Mouse (Mus musculus) liver, embryonic 13.5 days (tissue): Measurements from ENCODE around the gene Htr3b. TPM values are rescaled to one million over a fixed set of nuclear protein-coding genes. Genes with fewer than 3 reads are reported as not detected.

Source experiments
- ATAC-seq: fragments of 200-750 bp; cut with Nextera tagmentation; 2 replicates; pipeline ENCODE4 v1.8.0; 2017; ENCODE audit warnings: low read depth, mild to moderate bottlenecking, moderate number of reproducible peaks, moderate library complexity
- DNase-seq: peaks from one replicate; pipeline ENCODE4 v3.0.0; 2022
- H3K27ac ChIP-seq: fragments of 300-500 bp; sonication (generic); 2 replicates; pipeline ENCODE4 v1.5.1; 2015; ENCODE audit warnings: moderate library complexity, mild to moderate bottlenecking, inconsistent platforms
- H3K27me3 ChIP-seq: fragments of 300-500 bp; sonication (generic); 2 replicates; pipeline ENCODE4 v1.6.1; 2015; ENCODE audit warnings: mild to moderate bottlenecking, inconsistent platforms
- H3K36me3 ChIP-seq: fragments of 300-500 bp; sonication (generic); 2 replicates; pipeline ENCODE4 v1.6.1; 2015; ENCODE audit warnings: mild to moderate bottlenecking, inconsistent platforms
- H3K4me1 ChIP-seq: fragments of 300-500 bp; sonication (generic); replicated peaks from 2 replicates; pipeline ENCODE4 v1.6.1; 2015; ENCODE audit warnings: inconsistent platforms
- H3K4me2 ChIP-seq: fragments of 300-500 bp; sonication (generic); 2 replicates; pipeline ENCODE4 v1.6.1; 2015; ENCODE audit warnings: inconsistent platforms, mild to moderate bottlenecking, moderate library complexity
- H3K4me3 ChIP-seq: fragments of 300-500 bp; sonication (generic); replicated peaks from 2 replicates; pipeline ENCODE4 v1.5.1; 2015; ENCODE audit warnings: mild to moderate bottlenecking, inconsistent platforms
- H3K9ac ChIP-seq: fragments of 300-500 bp; sonication (generic); 2 replicates; pipeline ENCODE4 v1.6.1; 2015; ENCODE audit warnings: mild to moderate bottlenecking, inconsistent platforms
- H3K9me3 ChIP-seq: fragments of 300-500 bp; sonication (generic); replicated peaks from 2 replicates; pipeline ENCODE4 v1.6.1; 2016; ENCODE audit warnings: inconsistent platforms
- WGBS: fragments of 180-500 bp; shearing (Covaris S2); methylation state at CpG from one replicate; pipeline ENCODE4 v1.1.7; 2015; ENCODE audit not compliant: insufficient replicate concordance; 5-methylcytosine and 5-hydroxymethylcytosine counted together
- polyA plus RNA-seq: library from polyadenylated mRNA; unstranded; fragments of >200 nt; fragmentation: Nextera tagmentation; extraction: Ambion mirVana; gene quantifications from 2 replicates; pipeline ENCODE4 v1.2.1, GENCODE M21; 2015

Htr3b gene
- polyA plus RNA-seq: not detected in 2 replicates

- no peaks in the 10 kb centered on the region for H3K4me1 ChIP-seq
- H3K27me3 ChIP-seq: peaks cover 34% of the 10 kb centered on the region
- no peaks in the 10 kb centered on the region for H3K9me3 ChIP-seq
- H3K36me3 ChIP-seq: no peaks in the 10 kb centered on the region
- no peak within 1 kb of the TSS for H3K4me3 ChIP-seq
- H3K9ac ChIP-seq: no peak within 1 kb of the TSS
- H3K27ac ChIP-seq: no peak within 1 kb of the TSS
- no peak within 1 kb of the TSS for H3K4me2 ChIP-seq
- 45% methylated on average over 7 of the region's 7 CpGs for whole genome bisulfite sequencing
- no peak for ATAC-seq
- DNase-seq: no peak
Measured at GRCm38 (mm10) chr9:48964587-48965040, at the start of gene Htr3b. Htr3b (minus strand) TSS chr9:48964990.

GRCm38 (mm10) chr9:48999256-48999655 lies 34.5 kb upstream of the Htr3b start:
- H3K27ac ChIP-seq: no peak overlapping the region
- DNase-seq (no peak), ATAC-seq (no peak)
- H3K9ac ChIP-seq: no peak overlapping the region
- no peaks in the 10 kb centered on the region for H3K36me3 ChIP-seq
- no peaks in the 10 kb centered on the region for H3K9me3 ChIP-seq
- H3K4me3 ChIP-seq: no peak overlapping the region
- WGBS: 79% methylated on average over 6 of the region's 6 CpGs
- no peaks in the 10 kb centered on the region for H3K4me1 ChIP-seq
- H3K27me3 ChIP-seq: no peaks in the 10 kb centered on the region
- no peak overlapping the region for H3K4me2 ChIP-seq

GRCm38 (mm10) chr9:48995735-48996134 lies 30.9 kb upstream of the Htr3b start:
- Histone ChIP-seq H3K9me3 (no peaks in the 10 kb centered on the region), H3K4me2 (no peak overlapping the region), H3K4me1 (no peaks in the 10 kb centered on the region), H3K27ac (no peak overlapping the region), H3K9ac (no peak overlapping the region), H3K27me3 (no peaks in the 10 kb centered on the region), H3K4me3 (no peak overlapping the region), H3K36me3 (no peaks in the 10 kb centered on the region)
- WGBS: 80% methylated on average over 1 of the region's 1 CpGs
- DNase-seq: no peak
- no peak for ATAC-seq

- Histone ChIP-seq H3K27ac (no peak overlapping the region), H3K9me3 (no peaks in the 10 kb centered on the region), H3K27me3 (no peaks in the 10 kb centered on the region), H3K4me3 (no peak overlapping the region), H3K36me3 (no peaks in the 10 kb centered on the region), H3K4me2 (no peak overlapping the region), H3K9ac (no peak overlapping the region), H3K4me1 (no peaks in the 10 kb centered on the region)
- WGBS: 73% methylated on average over 7 of the region's 7 CpGs
- DNase-seq (no peak), ATAC-seq (no peak)
Measured at GRCm38 (mm10) chr9:48994779-48995178, 30.0 kb upstream of the Htr3b start.

GRCm38 (mm10) chr9:48991671-48992070 lies 26.9 kb upstream of the Htr3b start:
- Histone ChIP-seq H3K27me3 (no peaks in the 10 kb centered on the region), H3K36me3 (no peaks in the 10 kb centered on the region), H3K4me2 (no peak overlapping the region), H3K4me1 (peaks cover 18% of the 10 kb centered on the region), H3K9me3 (no peaks in the 10 kb centered on the region), H3K27ac (no peak overlapping the region), H3K4me3 (no peak overlapping the region), H3K9ac (no peak overlapping the region)
- DNase-seq: no peak
- no peak for ATAC-seq
- WGBS: 59% methylated on average over 5 of the region's 5 CpGs

- H3K27me3 ChIP-seq: no peaks in the 10 kb centered on the region
- H3K9ac ChIP-seq: peak overlapping the region; percentile 15; the same call in 1 of the 2 replicates
- H3K9me3 ChIP-seq: no peaks in the 10 kb centered on the region
- H3K36me3 ChIP-seq: no peaks in the 10 kb centered on the region
- no peak for DNase-seq
- no peak overlapping the region for H3K4me3 ChIP-seq
- H3K4me1 ChIP-seq: peaks cover 44% of the 10 kb centered on the region
- no peak for ATAC-seq
- peak overlapping the region; percentile 100 for H3K4me2 ChIP-seq
- 25% methylated on average over 12 of the region's 12 CpGs for WGBS
- no peak overlapping the region for H3K27ac ChIP-seq
Measured at GRCm38 (mm10) chr9:48987201-48988101, 22.7 kb upstream of the Htr3b start.

GRCm38 (mm10) chr9:48986616-48987141 lies 21.9 kb upstream of the Htr3b start:
- Histone ChIP-seq H3K36me3 (no peaks in the 10 kb centered on the region), H3K9ac (peak overlapping the region; percentile 15; the same call in 1 of the 2 replicates), H3K4me1 (peaks cover 49% of the 10 kb centered on the region), H3K27me3 (no peaks in the 10 kb centered on the region), H3K4me2 (peak overlapping the region; percentile 100), H3K27ac (no peak overlapping the region), H3K9me3 (no peaks in the 10 kb centered on the region), H3K4me3 (0 out of 2 replicates have a peak overlapping the region, but pooled peaks have one; percentile 3)
- no peak for DNase-seq
- no peak for ATAC-seq
- 31% methylated on average over 7 of the region's 7 CpGs for WGBS

- no peaks in the 10 kb centered on the region for H3K9me3 ChIP-seq
- peak overlapping the region; percentile 82 for H3K9ac ChIP-seq
- peak overlapping the region; percentile 80 for H3K4me3 ChIP-seq
- peak overlapping the region; percentile 23; the same call in 1 of the 2 replicates for H3K27ac ChIP-seq
- H3K4me2 ChIP-seq: peak overlapping the region; percentile 100
- H3K36me3 ChIP-seq: no peaks in the 10 kb centered on the region
- H3K4me1 ChIP-seq: peaks cover 54% of the 10 kb centered on the region
- WGBS: 0% methylated on average over 20 of the region's 20 CpGs
- H3K27me3 ChIP-seq: no peaks in the 10 kb centered on the region
- ATAC-seq (no peak), DNase-seq (no peak)
Measured at GRCm38 (mm10) chr9:48985708-48986088, 20.9 kb upstream of the Htr3b start.

- no peaks in the 10 kb centered on the region for H3K36me3 ChIP-seq
- H3K4me3 ChIP-seq: peak within 1 kb of the TSS; percentile 80
- H3K27ac ChIP-seq: peak within 1 kb of the TSS; percentile 80
- peaks cover 60% of the 10 kb centered on the region for H3K4me1 ChIP-seq
- ATAC-seq (peak; percentile 90), DNase-seq (peak; percentile 99)
- no peaks in the 10 kb centered on the region for H3K27me3 ChIP-seq
- WGBS: under 1% methylated on average over 94 of the region's 94 CpGs
- no peaks in the 10 kb centered on the region for H3K9me3 ChIP-seq
- H3K4me2 ChIP-seq: peak within 1 kb of the TSS; percentile 100
- peak within 1 kb of the TSS; percentile 82 for H3K9ac ChIP-seq
Measured at GRCm38 (mm10) chr9:48984845-48985707, 20.3 kb upstream of the Htr3b start, which contains the start of gene Usp28. Usp28 (plus strand) TSS chr9:48985375.

- peak overlapping the region; percentile 80 for H3K27ac ChIP-seq
- DNase-seq (no peak), ATAC-seq (no peak)
- peak overlapping the region; percentile 68 for H3K9ac ChIP-seq
- WGBS: 18% methylated on average over 8 of the region's 8 CpGs
- H3K4me2 ChIP-seq: peak overlapping the region; percentile 100
- H3K27me3 ChIP-seq: no peaks in the 10 kb centered on the region
- H3K36me3 ChIP-seq: no peaks in the 10 kb centered on the region
- no peaks in the 10 kb centered on the region for H3K9me3 ChIP-seq
- peaks cover 60% of the 10 kb centered on the region for H3K4me1 ChIP-seq
- peak overlapping the region; percentile 80 for H3K4me3 ChIP-seq
Measured at GRCm38 (mm10) chr9:48984320-48984844, 19.6 kb upstream of the Htr3b start.
